Mouse (Mus musculus): ENCODE measurements at regions not wholly inside any gene's neighbourhood (a gene's known extent, or its start where the extent isn't known, plus 50 kb on each side); places are given as distances from the start of the nearest gene placed in this dataset.

GRCm38 (mm10) chr9:30808863-30809491 lies 113.3 kb downstream of the Adamts15 start:
- H3K4me3 ChIP-seq, result no peak overlapping the region
- TF ChIP-seq CTCF (IDR thresholded peaks at IDR 0.05), result no peak
- intact Hi-C loops (cut with DNase I), result no loop called here
- DNase-seq, result no peak
- no peak overlapping the region for H3K27ac ChIP-seq

DNA sequence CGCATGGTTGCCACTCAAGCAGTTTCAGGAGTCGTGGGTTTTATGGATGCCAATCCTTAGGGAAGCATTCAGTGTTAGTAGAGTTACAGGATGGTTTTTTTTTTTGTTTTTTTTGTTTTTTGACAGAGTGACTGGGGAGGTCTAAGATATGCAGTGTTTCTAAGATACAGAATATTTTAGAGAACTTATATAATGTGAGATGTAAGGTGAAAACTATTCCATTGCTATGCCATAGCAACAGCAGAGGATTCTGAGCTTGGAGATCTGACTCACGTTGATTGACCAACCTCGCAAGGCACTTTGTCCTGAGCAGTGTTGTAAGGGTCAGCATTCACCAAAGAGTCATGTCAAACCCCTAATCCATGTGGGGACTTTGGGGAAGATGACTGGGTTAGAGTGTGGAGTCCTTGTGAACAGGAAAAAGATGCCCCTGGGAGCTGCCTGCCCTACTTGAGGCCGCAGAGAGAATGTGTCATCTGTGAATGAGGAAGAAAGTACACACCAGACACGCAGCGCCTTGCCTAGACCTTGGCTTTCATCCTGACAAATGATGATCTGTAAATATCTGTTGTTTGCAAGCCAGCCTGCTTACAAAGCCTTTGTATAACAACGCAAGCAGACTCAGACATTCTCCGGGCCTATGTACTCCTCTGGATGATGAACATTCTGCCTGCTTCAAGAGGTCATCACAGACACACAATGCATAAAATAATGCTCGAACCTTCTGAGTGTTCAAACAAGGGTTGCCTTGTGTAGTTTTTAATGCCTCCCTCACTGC lies 118.3 kb downstream of the Adamts15 start:
- no peak for DNase-seq
- no peak for TF ChIP-seq CTCF (IDR thresholded peaks at IDR 0.05)
- no peak overlapping the region for H3K4me3 ChIP-seq
- intact Hi-C loops (cut with DNase I), result no loop called here
- no peak overlapping the region for H3K27ac ChIP-seq

DNA sequence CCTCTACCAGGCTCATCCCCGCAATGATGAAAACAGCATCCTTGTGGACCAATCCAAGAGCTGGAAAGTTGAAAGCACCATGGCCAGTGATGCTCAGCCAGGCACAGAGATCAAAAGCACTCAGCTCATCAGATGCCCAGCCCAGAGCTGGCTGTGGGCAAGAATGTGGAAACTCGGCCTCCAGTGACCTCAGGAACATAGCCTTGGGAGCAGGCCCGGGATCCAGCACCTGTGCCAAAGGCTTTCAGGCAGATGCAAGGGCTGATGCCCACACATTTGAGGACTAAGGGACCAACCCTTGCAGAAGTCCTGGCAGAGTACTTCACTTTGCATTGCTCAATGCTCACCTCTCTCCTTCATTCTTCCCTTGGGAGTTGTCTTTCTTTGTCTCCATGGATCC lies 119.4 kb downstream of the Adamts15 start:
- peak; percentile 68 for DNase-seq
- Histone ChIP-seq H3K4me3 (no peak overlapping the region), H3K27ac (no peak overlapping the region)
- intact Hi-C loops (cut with DNase I), result no loop called here
- no peak for TF ChIP-seq CTCF (IDR thresholded peaks at IDR 0.05)

GRCm38 (mm10) chr9:30794701-30795407 lies 127.4 kb downstream of the Adamts15 start:
- Histone ChIP-seq H3K27ac (no peak overlapping the region), H3K4me3 (no peak overlapping the region)
- intact Hi-C loops (cut with DNase I), result no loop called here
- TF ChIP-seq CTCF (IDR thresholded peaks at IDR 0.05), result no peak
- no peak for DNase-seq

GRCm38 (mm10) chr9:30781221-30781620 lies 141.0 kb downstream of the Adamts15 start:
- no peak for TF ChIP-seq CTCF (IDR thresholded peaks at IDR 0.05)
- Histone ChIP-seq H3K4me3 (no peak overlapping the region), H3K27ac (no peak overlapping the region)
- no peak for DNase-seq
- intact Hi-C loops (cut with DNase I), result no loop called here

DNA sequence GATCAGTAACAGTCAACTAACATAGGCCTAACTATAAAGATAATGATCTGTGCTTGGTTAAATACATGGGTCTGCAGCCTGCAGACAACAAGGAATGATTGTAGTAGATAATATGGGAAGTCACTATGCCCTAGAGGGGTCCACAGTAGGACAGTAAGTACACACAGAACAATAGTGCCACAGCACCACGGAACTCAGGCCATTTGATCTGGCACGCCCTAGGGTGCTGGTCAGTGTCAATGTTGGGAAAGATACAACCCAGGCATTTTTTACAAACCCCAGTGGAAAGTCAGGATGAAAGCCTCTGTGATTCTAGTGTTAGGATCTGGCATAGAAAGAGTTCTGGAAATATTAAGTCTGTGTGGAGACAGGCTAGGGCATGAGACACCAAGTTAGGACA lies 144.4 kb downstream of the Adamts15 start:
- TF ChIP-seq CTCF (IDR thresholded peaks at IDR 0.05), result no peak

DNA sequence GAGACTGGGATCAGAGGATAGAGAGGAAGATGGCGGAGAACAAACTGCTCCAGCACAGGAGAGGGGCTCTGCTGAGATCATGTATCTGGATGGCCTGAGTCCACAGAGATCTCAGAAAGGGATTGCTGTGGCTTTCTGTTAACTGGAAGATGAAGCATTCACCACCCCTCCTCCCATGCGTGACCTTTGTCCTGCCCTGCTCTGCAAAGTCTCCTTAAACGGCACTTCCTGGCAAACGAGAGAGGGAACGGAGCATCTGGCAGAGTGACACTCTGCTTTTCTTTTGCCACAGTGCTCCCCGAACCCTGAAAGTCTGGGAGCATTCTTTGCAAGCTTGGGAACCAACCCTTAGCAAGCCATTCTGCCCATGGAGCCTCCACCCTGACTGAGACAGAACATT lies 147.1 kb downstream of the Adamts15 start:
- TF ChIP-seq CTCF (IDR thresholded peaks at IDR 0.05), result no peak

More for the DNA sequence above, 144.4 kb downstream of the Adamts15 start:
- intact Hi-C loops (cut with DNase I), result no loop called here
- DNase-seq, result no peak
- H3K27ac ChIP-seq, result no peak overlapping the region
- H3K4me3 ChIP-seq, result no peak overlapping the region

DNA sequence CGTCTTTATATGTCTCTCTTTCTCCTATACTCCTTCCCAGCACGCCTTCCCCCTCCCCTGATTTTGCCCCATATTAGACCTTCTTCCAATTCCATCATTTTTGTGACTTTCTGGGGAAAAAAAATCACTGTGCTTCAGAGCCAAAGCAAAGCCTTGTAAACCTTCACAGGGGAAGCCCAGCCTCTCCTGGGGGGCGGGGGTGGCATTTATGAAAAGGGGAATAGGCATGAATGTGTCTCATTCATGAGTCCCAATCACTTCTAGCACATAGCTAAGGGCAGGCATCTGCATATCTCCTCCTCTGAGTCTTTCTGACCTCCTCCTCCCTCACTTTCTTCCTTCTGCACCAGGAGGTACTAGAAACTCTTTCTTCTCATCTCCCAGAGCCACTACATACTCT lies 149.8 kb downstream of the Adamts15 start:
- no peak overlapping the region for H3K4me3 ChIP-seq
- intact Hi-C loops (cut with DNase I), result no loop called here
- no peak for TF ChIP-seq CTCF (IDR thresholded peaks at IDR 0.05)
- H3K27ac ChIP-seq, result no peak overlapping the region
- no peak for DNase-seq

More for the DNA sequence above, 147.1 kb downstream of the Adamts15 start:
- no peak for DNase-seq
- no peak overlapping the region for H3K27ac ChIP-seq
- H3K4me3 ChIP-seq, result no peak overlapping the region
- intact Hi-C loops (cut with DNase I), result no loop called here

GRCm38 (mm10) chr9:30770436-30771173 lies 151.6 kb downstream of the Adamts15 start:
- intact Hi-C loops (cut with DNase I), result no loop called here
- DNase-seq, result no peak
- no peak for TF ChIP-seq CTCF (IDR thresholded peaks at IDR 0.05)
- Histone ChIP-seq H3K4me3 (no peak overlapping the region), H3K27ac (no peak overlapping the region)

GRCm38 (mm10) chr9:30769435-30769729 lies 152.9 kb downstream of the Adamts15 start:
- no peak overlapping the region for H3K4me3 ChIP-seq
- intact Hi-C loops (cut with DNase I), result no loop called here
- no peak for TF ChIP-seq CTCF (IDR thresholded peaks at IDR 0.05)
- no peak overlapping the region for H3K27ac ChIP-seq
- no peak for DNase-seq

DNA sequence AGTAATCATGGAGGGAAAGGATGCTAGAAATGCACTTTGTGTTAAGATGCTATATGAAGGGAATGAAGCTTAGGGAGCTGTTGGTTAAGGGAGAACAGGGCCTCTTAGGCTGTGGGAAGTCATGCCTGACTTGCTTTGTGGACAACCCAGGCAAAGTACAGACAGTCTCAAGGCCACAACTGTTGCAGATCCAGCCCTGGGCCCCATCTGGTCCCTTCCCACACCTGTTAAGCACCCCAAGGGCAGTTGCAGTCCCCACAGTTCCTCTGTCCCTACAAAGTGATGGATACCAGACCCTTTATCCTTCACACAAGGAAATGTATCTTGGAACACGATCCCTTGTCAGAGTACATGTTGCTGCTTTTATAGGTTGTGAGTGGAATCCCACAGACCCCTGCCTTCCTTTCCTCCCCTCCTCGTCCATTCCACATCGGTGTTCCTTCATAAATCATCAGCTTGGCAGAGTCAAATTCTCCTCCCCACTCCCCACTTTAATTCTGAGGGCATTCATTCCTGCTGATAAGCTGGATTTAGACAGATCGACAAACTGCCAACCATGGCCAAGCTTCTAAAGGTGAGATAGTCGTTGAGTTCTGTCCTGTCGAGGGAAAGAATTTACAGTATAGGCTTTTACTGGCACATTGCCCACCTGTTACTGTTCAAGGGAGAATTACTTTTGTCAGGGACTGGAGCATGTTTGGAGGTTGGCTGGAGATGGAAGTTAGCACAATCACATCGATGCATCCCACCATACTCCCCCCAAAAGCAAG lies 153.4 kb downstream of the Adamts15 start:
- intact Hi-C loops (cut with DNase I), result no loop called here
- no peak for TF ChIP-seq CTCF (IDR thresholded peaks at IDR 0.05)
- H3K27ac ChIP-seq, result no peak overlapping the region
- no peak for DNase-seq
- H3K4me3 ChIP-seq, result no peak overlapping the region

DNA sequence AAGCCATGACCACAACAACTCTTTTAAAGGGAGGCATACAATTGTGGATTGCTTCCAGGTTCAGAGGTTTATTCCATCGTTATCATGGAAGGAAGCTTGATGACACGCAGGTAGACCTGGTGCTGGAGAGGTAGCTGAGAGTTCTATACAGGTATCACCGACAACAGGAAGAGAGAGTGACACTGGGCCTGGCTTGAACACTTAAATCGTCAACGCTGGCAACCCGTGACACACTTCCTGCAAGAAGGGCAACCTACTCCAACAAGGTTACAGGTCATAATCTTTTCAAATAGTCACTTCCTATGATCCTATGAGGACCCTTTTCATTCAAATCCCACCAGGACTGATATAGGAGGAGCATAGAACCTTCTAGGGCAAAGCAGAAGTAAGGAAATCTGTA lies 155.6 kb downstream of the Adamts15 start:
- TF ChIP-seq CTCF (IDR thresholded peaks at IDR 0.05), result no peak
- intact Hi-C loops (cut with DNase I), result no loop called here
- Histone ChIP-seq H3K27ac (no peak overlapping the region), H3K4me3 (no peak overlapping the region)
- no peak for DNase-seq
